8 mouse cellular contexts compared by ENCODE assay signal in genomic region chrX:7947108-7947899, GRCm38 (mm10). TPM values are rescaled to one million over a fixed set of nuclear protein-coding genes. Genes with fewer than 3 reads are reported as not detected.
DNase-seq lines count a peak whose midpoint lies in the region; ATAC-seq and TF ChIP-seq lines count a peak whose summit lies in the region.

Hdac6 (minus strand) TSS chrX:7947889.

- peak within 1 kb of the TSS; percentile 64 for H3K4me2 ChIP-seq in heart, embryonic 14.5 days (ENCODE audit: low read length)
- H3K4me2 ChIP-seq in kidney, postnatal 0 days (ENCODE audit: low read length) = peak within 1 kb of the TSS; percentile 53

- no peaks in the 10 kb centered on the region for H3K27me3 ChIP-seq in heart, embryonic 14.5 days (ENCODE audit: control insufficient read depth, insufficient read depth, low read length)
- no peaks in the 10 kb centered on the region for H3K27me3 ChIP-seq in kidney, postnatal 0 days (ENCODE audit: insufficient read depth, low read length)

- ATAC-seq in heart, embryonic 14.5 days (ENCODE audit: insufficient number of reproducible peaks, insufficient read depth, low FRiP score, low read depth) = no peak; the same call in 1 of the 2 replicates
- peak; percentile 33 for ATAC-seq in kidney, postnatal 0 days (replicated peaks; ENCODE audit: low FRiP score, low read depth)

- peaks cover 6% of the 10 kb centered on the region; the same call in 1 of the 2 replicates for H3K36me3 ChIP-seq in heart, embryonic 14.5 days (ENCODE audit: control insufficient read depth, insufficient read depth, low read length)
- H3K36me3 ChIP-seq in kidney, postnatal 0 days (ENCODE audit: insufficient read depth, low read length) = no peaks in the 10 kb centered on the region

- TF ChIP-seq CTCF in kidney, postnatal 0 days (IDR thresholded peaks at IDR 0.05; ENCODE audit: low read depth) = no peak

- H3K4me3 ChIP-seq in heart, embryonic 14.5 days (ENCODE audit: control insufficient read depth in 1 of 2, insufficient read depth in 1 of 2, low read depth in 1 of 2, low read length in 2 of 2) = peak within 1 kb of the TSS; percentile 51 to 81
- peak within 1 kb of the TSS; percentile 38 for H3K4me3 ChIP-seq in kidney, postnatal 0 days (replicated peaks; ENCODE audit: low read depth, low read length)

- intact Hi-C loops in gastrocnemius, postnatal 36 days (cut with DNase I) = no loop called here

- no peak for DNase-seq in thymus, postnatal 0 days (ENCODE audit: low spot score)
- DNase-seq in thymus, postnatal 25 days = no peak
- peak; percentile 55 to 57 for DNase-seq in cerebellum, postnatal 10 days
- no peak for DNase-seq in kidney, postnatal 0 days (ENCODE audit: low spot score)
- peak; percentile 7 for DNase-seq in lung, postnatal 10 days
- DNase-seq in ovary, adult 18-20 months (ENCODE audit: low spot score) = no peak
- no peak for DNase-seq in gastrocnemius, postnatal 36 days

- H3K4me1 ChIP-seq in heart, embryonic 14.5 days (ENCODE audit: control insufficient read depth in 2 of 2, insufficient read depth in 2 of 2, low read length in 2 of 2) = peaks cover 0 to 4% of the 10 kb centered on the region in 2 experiments; a peak in 2 of 4 replicates
- H3K4me1 ChIP-seq in kidney, postnatal 0 days (replicated peaks; ENCODE audit: insufficient read depth, low read length) = no peaks in the 10 kb centered on the region

- peak within 1 kb of the TSS; percentile 51 to 76 for H3K27ac ChIP-seq in heart, embryonic 14.5 days (replicated peaks in 1 of 2; ENCODE audit: control insufficient read depth in 1 of 2, insufficient read depth in 1 of 2, low read depth in 2 of 2, low read length in 2 of 2)
- H3K27ac ChIP-seq in kidney, postnatal 0 days = peak within 1 kb of the TSS; percentile 64

- 15% methylated on average over 36 of the region's 37 CpGs for WGBS in heart, embryonic 14.5 days
- 30% methylated on average over 36 of the region's 37 CpGs for WGBS in kidney, postnatal 0 days

- no peaks in the 10 kb centered on the region for H3K9me3 ChIP-seq in heart, embryonic 14.5 days (ENCODE audit: control insufficient read depth, low read length)
- no peaks in the 10 kb centered on the region for H3K9me3 ChIP-seq in kidney, postnatal 0 days (replicated peaks; ENCODE audit: low read length)

- H3K9ac ChIP-seq in heart, embryonic 14.5 days (ENCODE audit: low read length) = peak within 1 kb of the TSS; percentile 71
- H3K9ac ChIP-seq in kidney, postnatal 0 days (ENCODE audit: low read depth, low read length) = peak within 1 kb of the TSS; percentile 53

RNA-seq across cellular contexts. Expression of gene Hdac6, which starts in this region (rescaled TPM):
- polyA plus RNA-seq in thymus, postnatal 0 days (2015; fragmentation: Nextera tagmentation; extraction: Ambion mirVana) = 10.0 and 10.3 TPM in 2 replicates
- polyA plus RNA-seq in heart, embryonic 14.5 days (2014; fragmentation: Nextera tagmentation; extraction: Ambion mirVana) = 25.3 and 26.5 TPM in 2 replicates
- polyA plus RNA-seq in kidney, postnatal 0 days (2015; fragmentation: Nextera tagmentation; extraction: Ambion mirVana) = 39.4 and 44.4 TPM in 2 replicates
- 1 to 10 TPM; 4.3 to 4.9 TPM for total RNA-seq in gastrocnemius, postnatal 36 days (2021)

Comparison
In these comparisons a context has a peak if more than half of its experiments do, and no peak if none do; other contexts are left out.
1. DNase-seq: peak in cerebellum, postnatal 10 days (2 of 2) and lung, postnatal 10 days (single experiment); none in thymus, postnatal 0 days (single experiment), thymus, postnatal 25 days (single experiment), kidney, postnatal 0 days (single experiment), ovary, adult 18-20 months (single experiment) and gastrocnemius, postnatal 36 days (0 of 2).